Mouse (Mus musculus): ENCODE data around the gene Hoxd3. TPM values are rescaled to one million over a fixed set of nuclear protein-coding genes. Genes with fewer than 3 reads are reported as not detected.

Hoxd3 gene
- polyA plus RNA-seq, 1 experiment from 2014 or later, result 29.1 TPM

GRCm38 (mm10) chr2:74703720-74704392, 7.9 kb upstream of the Hoxd3 start:
- H3K36me3 ChIP-seq, result no peaks in the 10 kb centered on the region
- H3K27me3 ChIP-seq (replicated peaks), result 0 out of 2 replicates have a peak, but pooled peaks cover 11% of the 10 kb centered on the region
- H3K4me1 ChIP-seq, result peaks cover 46% of the 10 kb centered on the region
- WGBS, result 5% methylated on average over 24 of the region's 26 CpGs
- no peaks in the 10 kb centered on the region for H3K9me3 ChIP-seq (replicated peaks)
- H3K4me2 ChIP-seq, result peak overlapping the region; percentile 60
- ATAC-seq (ENCODE audit: low FRiP score), result no peak
- peak overlapping the region; percentile 91 for H3K9ac ChIP-seq (replicated peaks)
- peak overlapping the region; percentile 99 for H3K27ac ChIP-seq (replicated peaks)
- peak overlapping the region; percentile 70 for H3K4me3 ChIP-seq (replicated peaks)

GRCm38 (mm10) chr2:74704393-74704998, 7.2 kb upstream of the Hoxd3 start, which contains the start of gene Hoxd8:
Gene Hoxd8, plus strand, starts transcription at chr2:74704615.
- H3K9me3 ChIP-seq (replicated peaks), result no peaks in the 10 kb centered on the region
- ATAC-seq (ENCODE audit: low FRiP score), result peak; percentile 58
- peak within 1 kb of the TSS; percentile 99 for H3K27ac ChIP-seq (replicated peaks)
- H3K27me3 ChIP-seq (replicated peaks), result 0 out of 2 replicates have a peak, but pooled peaks cover 11% of the 10 kb centered on the region
- H3K4me3 ChIP-seq (replicated peaks), result peak within 1 kb of the TSS; percentile 70
- WGBS, result 2% methylated on average over 47 of the region's 52 CpGs
- peak within 1 kb of the TSS; percentile 60 for H3K4me2 ChIP-seq
- H3K4me1 ChIP-seq, result peaks cover 52% of the 10 kb centered on the region
- H3K9ac ChIP-seq (replicated peaks), result peak within 1 kb of the TSS; percentile 91
- no peaks in the 10 kb centered on the region for H3K36me3 ChIP-seq

- Histone ChIP-seq H3K27me3 (replicated peaks) (0 out of 2 replicates have a peak, but pooled peaks cover 11% of the 10 kb centered on the region), H3K27ac (replicated peaks) (peak overlapping the region; percentile 99), H3K4me2 (peak overlapping the region; percentile 60), H3K36me3 (no peaks in the 10 kb centered on the region), H3K9me3 (replicated peaks) (no peaks in the 10 kb centered on the region), H3K4me3 (replicated peaks) (peak overlapping the region; percentile 70), H3K9ac (replicated peaks) (peak overlapping the region; percentile 91), H3K4me1 (peaks cover 52% of the 10 kb centered on the region)
- 0% methylated on average over 39 of the region's 66 CpGs for WGBS
- peak; percentile 43 for ATAC-seq (ENCODE audit: low FRiP score)
Measured at GRCm38 (mm10) chr2:74704999-74705466, 6.7 kb upstream of the Hoxd3 start.

GRCm38 (mm10) chr2:74705467-74706089, 6.1 kb upstream of the Hoxd3 start:
- H3K27ac ChIP-seq (replicated peaks), result peak overlapping the region; percentile 99
- no peaks in the 10 kb centered on the region for H3K9me3 ChIP-seq (replicated peaks)
- H3K4me1 ChIP-seq, result peaks cover 52% of the 10 kb centered on the region
- 0 out of 2 replicates have a peak, but pooled peaks cover 7% of the 10 kb centered on the region for H3K27me3 ChIP-seq (replicated peaks)
- peak overlapping the region; percentile 91 for H3K9ac ChIP-seq (replicated peaks)
- 1% methylated on average over 62 of the region's 85 CpGs for WGBS
- H3K4me2 ChIP-seq, result peak overlapping the region; percentile 60
- H3K4me3 ChIP-seq (replicated peaks), result peak overlapping the region; percentile 70
- ATAC-seq (ENCODE audit: low FRiP score), result peak; percentile 65
- no peaks in the 10 kb centered on the region for H3K36me3 ChIP-seq

GRCm38 (mm10) chr2:74706393-74706960, 5.2 kb upstream of the Hoxd3 start:
- peak overlapping the region; percentile 60 for H3K4me2 ChIP-seq
- peak overlapping the region; percentile 70 for H3K4me3 ChIP-seq (replicated peaks)
- H3K27ac ChIP-seq (replicated peaks), result peak overlapping the region; percentile 99
- peaks cover 52% of the 10 kb centered on the region for H3K4me1 ChIP-seq
- no peak for ATAC-seq (ENCODE audit: low FRiP score)
- 2% methylated on average over 13 of the region's 13 CpGs for WGBS
- H3K27me3 ChIP-seq (replicated peaks), result no peaks in the 10 kb centered on the region
- H3K9me3 ChIP-seq (replicated peaks), result no peaks in the 10 kb centered on the region
- no peaks in the 10 kb centered on the region for H3K36me3 ChIP-seq
- H3K9ac ChIP-seq (replicated peaks), result peak overlapping the region; percentile 91

GRCm38 (mm10) chr2:74707599-74707998, 4.1 kb upstream of the Hoxd3 start:
- Histone ChIP-seq H3K9ac (replicated peaks) (peak overlapping the region; percentile 44), H3K4me2 (peak overlapping the region; percentile 60), H3K27ac (replicated peaks) (peak overlapping the region; percentile 73), H3K27me3 (replicated peaks) (no peaks in the 10 kb centered on the region), H3K4me1 (peaks cover 52% of the 10 kb centered on the region), H3K9me3 (replicated peaks) (no peaks in the 10 kb centered on the region), H3K4me3 (replicated peaks) (peak overlapping the region; percentile 34), H3K36me3 (no peaks in the 10 kb centered on the region)
- 10% methylated on average over 7 of the region's 7 CpGs for WGBS
- no peak for ATAC-seq (ENCODE audit: low FRiP score)

- no peaks in the 10 kb centered on the region for H3K27me3 ChIP-seq (replicated peaks)
- peaks cover 47% of the 10 kb centered on the region for H3K4me1 ChIP-seq
- H3K27ac ChIP-seq (replicated peaks), result peak overlapping the region; percentile 99
- peak overlapping the region; percentile 60 for H3K4me2 ChIP-seq
- peak overlapping the region; percentile 26; the same call in 1 of the 2 replicates for H3K9ac ChIP-seq (replicated peaks)
- no peaks in the 10 kb centered on the region for H3K36me3 ChIP-seq
- no peaks in the 10 kb centered on the region for H3K9me3 ChIP-seq (replicated peaks)
- ATAC-seq (ENCODE audit: low FRiP score), result no peak
- peak overlapping the region; percentile 21 for H3K4me3 ChIP-seq (replicated peaks)
- 18% methylated on average over 4 of the region's 4 CpGs for WGBS
Measured at GRCm38 (mm10) chr2:74708676-74709075, 3.1 kb upstream of the Hoxd3 start.

GRCm38 (mm10) chr2:74709465-74710419, 2.0 kb upstream of the Hoxd3 start:
- 0 out of 2 replicates have a peak overlapping the region, but pooled peaks have one; percentile 2 for H3K9ac ChIP-seq (replicated peaks)
- no peak for ATAC-seq (ENCODE audit: low FRiP score)
- H3K27ac ChIP-seq (replicated peaks), result peak overlapping the region; percentile 99
- peak overlapping the region; percentile 75 for H3K4me3 ChIP-seq (replicated peaks)
- WGBS, result 9% methylated on average over 5 of the region's 5 CpGs
- H3K9me3 ChIP-seq (replicated peaks), result no peaks in the 10 kb centered on the region
- H3K36me3 ChIP-seq, result no peaks in the 10 kb centered on the region
- H3K27me3 ChIP-seq (replicated peaks), result no peaks in the 10 kb centered on the region
- peak overlapping the region; percentile 60 for H3K4me2 ChIP-seq
- H3K4me1 ChIP-seq, result peaks cover 41% of the 10 kb centered on the region

- Histone ChIP-seq H3K27ac (replicated peaks) (peak overlapping the region; percentile 99), H3K4me1 (peaks cover 48% of the 10 kb centered on the region), H3K9me3 (replicated peaks) (no peaks in the 10 kb centered on the region), H3K27me3 (replicated peaks) (no peaks in the 10 kb centered on the region), H3K4me3 (replicated peaks) (peak overlapping the region; percentile 75), H3K36me3 (no peaks in the 10 kb centered on the region), H3K4me2 (peak overlapping the region; percentile 60), H3K9ac (replicated peaks) (peak overlapping the region; percentile 98)
- 2% methylated on average over 16 of the region's 16 CpGs for WGBS
- no peak for ATAC-seq (ENCODE audit: low FRiP score)
Measured at GRCm38 (mm10) chr2:74710929-74711543, 691 bp upstream of the Hoxd3 start.

Measured in neural tube, embryonic 15.5 days (tissue).